Mouse (Mus musculus) liver, postnatal 0 days (tissue): ENCODE data around the gene Hrnr. TPM values are rescaled to one million over a fixed set of nuclear protein-coding genes. Genes with fewer than 3 reads are reported as not detected.
A peak's percentile ranks its signal among the peaks of the same experiment; 100 is the strongest.

Source experiments
- ATAC-seq: fragments of 200-750 bp; cut with Nextera tagmentation; 2 replicates; pipeline ENCODE4 v1.8.0; 2017; ENCODE audit warnings: mild to moderate bottlenecking, moderate library complexity
- DNase-seq: peaks from one replicate; pipeline ENCODE4 v3.0.0-alpha.2; 2016
- H3K27ac ChIP-seq: fragments of 300-500 bp; sonication (generic); 2 replicates; pipeline ENCODE4 v1.5.1; 2014; ENCODE audit warnings: antibody characterized with exemption, moderate library complexity, mild to moderate bottlenecking, low read depth
- H3K27me3 ChIP-seq: fragments of 300-500 bp; sonication (generic); 2 replicates; pipeline ENCODE4 v1.6.1; 2014; ENCODE audit warnings: low read length, control low read depth, mixed read lengths; ENCODE audit not compliant: insufficient read depth
- H3K36me3 ChIP-seq: fragments of 300-500 bp; sonication (generic); replicated peaks from 2 replicates; pipeline ENCODE4 v1.6.1; 2014; ENCODE audit warnings: mild to moderate bottlenecking, control low read depth, low read length, moderate library complexity, mixed read lengths; ENCODE audit not compliant: insufficient read depth
- H3K4me1 ChIP-seq: fragments of 300-500 bp; sonication (generic); 2 replicates; pipeline ENCODE4 v1.6.1; 2014; ENCODE audit warnings: antibody characterized with exemption, mild to moderate bottlenecking, control low read depth; ENCODE audit not compliant: insufficient read depth
- H3K4me2 ChIP-seq: fragments of 300-500 bp; sonication (generic); 2 replicates; pipeline ENCODE4 v1.6.1; 2014; ENCODE audit warnings: low read depth, mild to moderate bottlenecking, low read length, moderate library complexity, mixed read lengths
- H3K4me3 ChIP-seq: fragments of 300-500 bp; sonication (generic); 2 replicates; pipeline ENCODE4 v1.5.1; 2014; ENCODE audit warnings: low read depth, low read length
- H3K9ac ChIP-seq: fragments of 300-500 bp; sonication (generic); replicated peaks from 2 replicates; pipeline ENCODE4 v1.6.1; 2014; ENCODE audit warnings: mild to moderate bottlenecking, moderate library complexity
- H3K9me3 ChIP-seq: fragments of 300-500 bp; sonication (generic); 2 replicates; pipeline ENCODE4 v1.6.1; 2016; ENCODE audit warnings: mild to moderate bottlenecking, control low read depth, low read length, mixed read lengths
- CTCF ChIP-seq: sonication (generic); IDR thresholded peaks from 2 replicates; pipeline ENCODE4 v1.5.1; 2016; ENCODE audit warnings: antibody characterized with exemption, low read depth
- EP300 ChIP-seq: IDR thresholded peaks from 2 replicates; pipeline ENCODE4 v1.6.1; 2016; ENCODE audit warnings: antibody characterized with exemption, low read depth, mild to moderate bottlenecking
- WGBS: fragments of 180-500 bp; shearing (Covaris S2); extraction: QIAGEN DNeasy Blood & Tissue Kit; methylation state at CpG from one replicate; pipeline ENCODE4 v1.1.7; 2014; ENCODE audit not compliant: insufficient replicate concordance; 5-methylcytosine and 5-hydroxymethylcytosine counted together
- polyA plus RNA-seq: library from polyadenylated mRNA; unstranded; fragments of >200 nt; fragmentation: Nextera tagmentation; extraction: Ambion mirVana; gene quantifications from 2 replicates; pipeline ENCODE4 v1.2.1, GENCODE M21; 2015

The Hrnr gene
- polyA plus RNA-seq, 1 experiment from 2014 or later = not detected

GRCm38 (mm10) chr3:93314388-93314787 is 5.2 kb upstream of the Hrnr start:
- Histone ChIP-seq H3K4me2 (no peak overlapping the region), H3K27ac (no peak overlapping the region), H3K9me3 (no peaks in the 10 kb centered on the region), H3K36me3 (no peaks in the 10 kb centered on the region), H3K4me3 (no peak overlapping the region), H3K9ac (no peak overlapping the region), H3K27me3 (no peaks in the 10 kb centered on the region), H3K4me1 (no peaks in the 10 kb centered on the region)
- WGBS = 67% methylated on average over 1 of the region's 1 CpGs
- TF ChIP-seq CTCF (0 out of 2 replicates have a peak, but pooled peaks have one; percentile 8), EP300 (no peak)
- ATAC-seq (no peak), DNase-seq (no peak)

- no peak overlapping the region for H3K4me3 ChIP-seq
- no peaks in the 10 kb centered on the region for H3K9me3 ChIP-seq
- TF ChIP-seq CTCF = no peak
- TF ChIP-seq EP300 = no peak
- no peaks in the 10 kb centered on the region for H3K36me3 ChIP-seq
- ATAC-seq = no peak
- no peak overlapping the region for H3K9ac ChIP-seq
- no peaks in the 10 kb centered on the region for H3K27me3 ChIP-seq
- no peak for DNase-seq
- H3K4me1 ChIP-seq = no peaks in the 10 kb centered on the region
- H3K4me2 ChIP-seq = no peak overlapping the region
- H3K27ac ChIP-seq = no peak overlapping the region
These were observed 18.2 kb downstream of the Hrnr start for GRCm38 (mm10) chr3:93337749-93338148.

- no peak for DNase-seq
- WGBS = 77% methylated on average over 4 of the region's 4 CpGs
- ATAC-seq = no peak
- H3K9me3 ChIP-seq = no peaks in the 10 kb centered on the region
- no peaks in the 10 kb centered on the region for H3K4me1 ChIP-seq
- TF ChIP-seq EP300 (no peak), CTCF (no peak)
- H3K27me3 ChIP-seq = no peaks in the 10 kb centered on the region
- H3K4me2 ChIP-seq = no peak overlapping the region
- no peak overlapping the region for H3K9ac ChIP-seq
- no peak overlapping the region for H3K27ac ChIP-seq
- H3K36me3 ChIP-seq = no peaks in the 10 kb centered on the region
- no peak overlapping the region for H3K4me3 ChIP-seq
These were observed 20.5 kb downstream of the Hrnr start for GRCm38 (mm10) chr3:93340021-93340420.

GRCm38 (mm10) chr3:93346896-93347295 is 27.3 kb downstream of the Hrnr start:
- TF ChIP-seq EP300 (no peak), CTCF (no peak)
- Histone ChIP-seq H3K9ac (no peak overlapping the region), H3K9me3 (no peaks in the 10 kb centered on the region), H3K4me2 (no peak overlapping the region), H3K27me3 (no peaks in the 10 kb centered on the region), H3K4me3 (no peak overlapping the region), H3K27ac (no peak overlapping the region), H3K36me3 (no peaks in the 10 kb centered on the region), H3K4me1 (no peaks in the 10 kb centered on the region)
- no peak for ATAC-seq
- 64% methylated on average over 2 of the region's 2 CpGs for WGBS
- no peak for DNase-seq

GRCm38 (mm10) chr3:93360045-93360444 is 40.5 kb downstream of the Hrnr start:
- H3K4me3 ChIP-seq = no peak overlapping the region
- no peaks in the 10 kb centered on the region for H3K9me3 ChIP-seq
- TF ChIP-seq CTCF = peak; percentile 71
- TF ChIP-seq EP300 = no peak
- 18% methylated on average over 7 of the region's 7 CpGs for WGBS
- H3K4me2 ChIP-seq = no peak overlapping the region
- H3K4me1 ChIP-seq = no peaks in the 10 kb centered on the region
- H3K27me3 ChIP-seq = no peaks in the 10 kb centered on the region
- ATAC-seq (no peak), DNase-seq (peak; percentile 64)
- no peak overlapping the region for H3K27ac ChIP-seq
- no peak overlapping the region for H3K9ac ChIP-seq
- H3K36me3 ChIP-seq = no peaks in the 10 kb centered on the region

- no peak overlapping the region for H3K4me3 ChIP-seq
- TF ChIP-seq EP300 = no peak
- peak; percentile 85 for TF ChIP-seq CTCF
- H3K27me3 ChIP-seq = no peaks in the 10 kb centered on the region
- ATAC-seq (peak; percentile 45; the same call in 1 of the 2 replicates), DNase-seq (no peak)
- H3K4me2 ChIP-seq = no peak overlapping the region
- no peaks in the 10 kb centered on the region for H3K4me1 ChIP-seq
- H3K36me3 ChIP-seq = no peaks in the 10 kb centered on the region
- 11% methylated on average over 10 of the region's 10 CpGs for WGBS
- H3K27ac ChIP-seq = no peak overlapping the region
- no peaks in the 10 kb centered on the region for H3K9me3 ChIP-seq
- H3K9ac ChIP-seq = no peak overlapping the region
These were observed 42.5 kb downstream of the Hrnr start for GRCm38 (mm10) chr3:93361933-93362574.
